Mouse (Mus musculus): ENCODE measurements around the gene Tbc1d1.

The Tbc1d1 gene

GRCm38 (mm10) chr5:64280191-64280590 lies 124.1 kb downstream of the Tbc1d1 start:
- no peak for DNase-seq (ENCODE audit: low spot score)

GRCm38 (mm10) chr5:64280613-64281012 lies 124.5 kb downstream of the Tbc1d1 start:
- DNase-seq (ENCODE audit: low spot score) = no peak

- no peak for DNase-seq (ENCODE audit: low spot score)
Measured at GRCm38 (mm10) chr5:64281674-64282073, 125.6 kb downstream of the Tbc1d1 start.

- DNase-seq (ENCODE audit: low spot score) = no peak
Measured at GRCm38 (mm10) chr5:64282594-64282993, 126.5 kb downstream of the Tbc1d1 start.

- no peak for DNase-seq (ENCODE audit: low spot score)
Measured at GRCm38 (mm10) chr5:64285289-64285688, 129.2 kb downstream of the Tbc1d1 start.

- no peak for DNase-seq (ENCODE audit: low spot score)
Measured at GRCm38 (mm10) chr5:64285851-64286250, 129.7 kb downstream of the Tbc1d1 start.

GRCm38 (mm10) chr5:64287287-64287686 lies 131.2 kb downstream of the Tbc1d1 start:
- no peak for DNase-seq (ENCODE audit: low spot score)

- DNase-seq (ENCODE audit: low spot score) = no peak
Measured at GRCm38 (mm10) chr5:64288031-64288928, 132.2 kb downstream of the Tbc1d1 start.

GRCm38 (mm10) chr5:64289202-64290060 lies 133.3 kb downstream of the Tbc1d1 start:
- DNase-seq (ENCODE audit: low spot score) = peak; percentile 83

GRCm38 (mm10) chr5:64290061-64290345 lies 133.9 kb downstream of the Tbc1d1 start:
- no peak for DNase-seq (ENCODE audit: low spot score)

- no peak for DNase-seq (ENCODE audit: low spot score)
Measured at GRCm38 (mm10) chr5:64291657-64292056, 135.6 kb downstream of the Tbc1d1 start.

GRCm38 (mm10) chr5:64295621-64296020 lies 139.5 kb downstream of the Tbc1d1 start:
- DNase-seq (ENCODE audit: low spot score) = no peak

- DNase-seq (ENCODE audit: low spot score) = no peak
Measured at GRCm38 (mm10) chr5:64296328-64296727, 140.2 kb downstream of the Tbc1d1 start.

GRCm38 (mm10) chr5:64297100-64297499 lies 141.0 kb downstream of the Tbc1d1 start:
- no peak for DNase-seq (ENCODE audit: low spot score)

GRCm38 (mm10) chr5:64298331-64299036 lies 142.4 kb downstream of the Tbc1d1 start:
- DNase-seq (ENCODE audit: low spot score) = peak; percentile 57

GRCm38 (mm10) chr5:64299508-64300324 lies 143.6 kb downstream of the Tbc1d1 start:
- no peak for DNase-seq (ENCODE audit: low spot score)

GRCm38 (mm10) chr5:64301246-64301645 lies 145.1 kb downstream of the Tbc1d1 start:
- no peak for DNase-seq (ENCODE audit: low spot score)

GRCm38 (mm10) chr5:64307289-64307688 lies 151.2 kb downstream of the Tbc1d1 start:
- no peak for DNase-seq (ENCODE audit: low spot score)

GRCm38 (mm10) chr5:64312295-64312694 lies 156.2 kb downstream of the Tbc1d1 start:
- no peak for DNase-seq (ENCODE audit: low spot score)

GRCm38 (mm10) chr5:64313481-64313880 lies 157.4 kb downstream of the Tbc1d1 start:
- DNase-seq (ENCODE audit: low spot score) = no peak

- DNase-seq (ENCODE audit: low spot score) = no peak
Measured at GRCm38 (mm10) chr5:64314288-64315052, 158.4 kb downstream of the Tbc1d1 start.
